Mouse (Mus musculus) MEL (cell line): ENCODE measurements around the gene Taok1.

Experiments
- CHD2 ChIP-seq: IDR thresholded peaks from 2 replicates; pipeline ENCODE4 v1.6.1; 2011; ENCODE audit warnings: low read length, improper control_type of control experiment
- CTCF ChIP-seq, 3 experiments: IDR thresholded peaks in 2 of 3; conservative IDR thresholded peaks in 1 of 3; 2 replicates each; pipeline ENCODE4 v1.5.1; 2011 to 2012; ENCODE audit warnings: low read length in 3 of 3, low read depth in 2 of 3, mild to moderate bottlenecking in 2 of 3, improper control_type of control experiment in 1 of 3, inconsistent platforms in 1 of 3, mixed read lengths in 1 of 3, moderate library complexity in 1 of 3; ENCODE audit not compliant: control insufficient read depth in 1 of 3, insufficient read depth in 1 of 3, poor library complexity in 1 of 3, severe bottlenecking in 1 of 3
- E2F4 ChIP-seq: IDR thresholded peaks from 2 replicates; pipeline ENCODE4 v1.6.1; 2011; ENCODE audit warnings: low read depth, low read length, improper control_type of control experiment, borderline replicate concordance
- ETS1 ChIP-seq: IDR thresholded peaks from 2 replicates; pipeline ENCODE4 v1.6.1; 2012; ENCODE audit warnings: low read depth, mild to moderate bottlenecking, inconsistent platforms, low read length, improper control_type of control experiment, moderate library complexity
- MAX ChIP-seq: IDR thresholded peaks from 2 replicates; pipeline ENCODE4 v1.6.1; 2011; ENCODE audit warnings: low read length, improper control_type of control experiment
- POLR2A ChIP-seq, 2 experiments: IDR thresholded peaks; 2 replicates each; pipeline ENCODE4 v1.6.1; 2011 to 2012; ENCODE audit warnings: low read length in 2 of 2, mild to moderate bottlenecking in 2 of 2, control low read depth in 1 of 2, improper control_type of control experiment in 1 of 2, low read depth in 1 of 2, moderate library complexity in 1 of 2; ENCODE audit not compliant: control insufficient read depth in 1 of 2, insufficient read depth in 1 of 2, poor library complexity in 1 of 2
- POLR2AphosphoS2 ChIP-seq: IDR thresholded peaks from 2 replicates; pipeline ENCODE4 v1.6.1; 2011; ENCODE audit warnings: low read length, improper control_type of control experiment
- USF2 ChIP-seq, 2 experiments: IDR thresholded peaks; 2 replicates each; pipeline ENCODE4 v1.6.1; 2011 to 2012; ENCODE audit warnings: improper control_type of control experiment in 2 of 2, low read length in 2 of 2, borderline replicate concordance in 1 of 2, inconsistent platforms in 1 of 2, low read depth in 1 of 2, mild to moderate bottlenecking in 1 of 2; ENCODE audit not compliant: insufficient read depth in 1 of 2

GRCm38 (mm10) chr11:77532202-77532846 is 75.3 kb downstream of the Taok1 start:
- TF ChIP-seq CHD2 (no peak), CTCF (IDR thresholded peaks at IDR 0.05 in 2 of 3, conservative IDR thresholded peaks at IDR 0.05 in 1 of 3; ENCODE audit: control insufficient read depth in 1 of 3, insufficient read depth in 1 of 3, low read depth in 2 of 3, low read length in 3 of 3, poor library complexity in 1 of 3, severe bottlenecking in 1 of 3) (no peak), POLR2A (IDR thresholded peaks at IDR 0.05; ENCODE audit: control insufficient read depth in 1 of 2, insufficient read depth in 1 of 2, low read depth in 1 of 2, low read length in 2 of 2, poor library complexity in 1 of 2) (no peak), E2F4 (no peak), MAX (no peak), USF2 (IDR thresholded peaks at IDR 0.05; ENCODE audit: borderline replicate concordance in 1 of 2, insufficient read depth in 1 of 2, low read depth in 1 of 2, low read length in 2 of 2) (no peak), POLR2AphosphoS2 (no peak), ETS1 (no peak)
